Mouse (Mus musculus): ENCODE measurements around the gene Lmcd1.

Lmcd1 gene

GRCm38 (mm10) chr6:112362349-112362958, 88.9 kb downstream of the Lmcd1 start:
- peak; percentile 10 for DNase-seq

GRCm38 (mm10) chr6:112364581-112364980, 91.0 kb downstream of the Lmcd1 start:
- DNase-seq, result no peak

- no peak for DNase-seq
Observed at GRCm38 (mm10) chr6:112365294-112365693, 91.7 kb downstream of the Lmcd1 start.

GRCm38 (mm10) chr6:112373886-112374585, 100.5 kb downstream of the Lmcd1 start:
- peak; percentile 9 for DNase-seq

GRCm38 (mm10) chr6:112375661-112376392, 102.3 kb downstream of the Lmcd1 start:
- no peak for DNase-seq

GRCm38 (mm10) chr6:112379054-112379453, 105.5 kb downstream of the Lmcd1 start:
- DNase-seq, result no peak
